Mouse (Mus musculus): Measurements from ENCODE around the gene Mapk3. TPM values are rescaled to one million over a fixed set of nuclear protein-coding genes. Genes with fewer than 3 reads are reported as not detected.
"Not testable (repeated sequence)": the region's sequence is repeated elsewhere in the genome, so short reads cannot be mapped to it uniquely, and the experiment has no call there.

Mapk3 gene
- total and polyA plus RNA-seq, 3 experiments = 22.4 to 48.5 (median 25.3) TPM

DNA sequence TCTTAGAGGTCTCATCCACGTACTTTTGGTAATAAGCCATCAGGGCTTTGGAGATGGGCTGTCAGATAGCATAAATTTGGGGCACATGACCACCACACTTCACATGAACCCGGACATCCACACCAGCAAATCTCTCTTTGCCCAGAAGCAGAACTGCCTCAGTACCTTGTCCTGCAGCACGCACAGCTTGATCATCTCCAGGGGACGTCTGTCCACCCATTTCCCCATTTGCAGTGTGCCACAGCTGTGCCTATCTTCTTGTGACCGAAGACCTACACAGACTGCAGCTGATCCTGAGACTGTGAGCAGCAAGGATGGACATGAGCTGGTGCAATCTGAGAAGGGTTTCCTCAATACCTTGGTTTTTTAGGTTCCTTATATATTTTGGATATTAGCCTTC lies 33.7 kb upstream of the Mapk3 start:
- Histone ChIP-seq H3K4me1 (ENCODE audit: control insufficient read depth in 1 of 2, insufficient read depth in 2 of 2) (peaks cover 4 to 21% of the 10 kb centered on the region in 2 experiments), H3K27me3 (replicated peaks) (no peaks in the 10 kb centered on the region), H3K9ac (ENCODE audit: insufficient read depth, low read depth) (no peak overlapping the region), H3K79me2 (replicated peaks; ENCODE audit: control insufficient read depth, extremely low read depth, insufficient read depth, poor library complexity, severe bottlenecking) (no peaks in the 10 kb centered on the region), H3K4me3 (replicated peaks in 1 of 3; ENCODE audit: low read depth in 2 of 3, low read length in 2 of 3, poor library complexity in 1 of 3) (no peak overlapping the region), H3K36me3 (replicated peaks in 1 of 2; ENCODE audit: control insufficient read depth in 1 of 2, insufficient read depth in 1 of 2, low read length in 1 of 2) (no peaks in the 10 kb centered on the region), H3K9me3 (replicated peaks; ENCODE audit: low read length) (peaks cover 2% of the 10 kb centered on the region), H3K27ac (ENCODE audit: insufficient read depth, low read depth) (no peak overlapping the region), H3K4me2 (ENCODE audit: insufficient read depth, low read depth, poor library complexity, severe bottlenecking) (no peak overlapping the region)
- TF ChIP-seq USF2 (conservative IDR thresholded peaks at IDR 0.05; ENCODE audit: low read depth, low read length) = no peak
- no peak for TF ChIP-seq USF1 (IDR thresholded peaks at IDR 0.05; ENCODE audit: low read depth, low read length)
- TF ChIP-seq KAT2A (IDR thresholded peaks at IDR 0.05; ENCODE audit: insufficient replicate concordance, low read length) = no peak
- no peak for TF ChIP-seq GABPA (IDR thresholded peaks at IDR 0.05; ENCODE audit: insufficient replicate concordance, low read depth, low read length)
- no peak for TF ChIP-seq TCF12 (IDR thresholded peaks at IDR 0.05; ENCODE audit: low read depth, low read length)
- TF ChIP-seq ELF1 (IDR thresholded peaks at IDR 0.05; ENCODE audit: low read depth, low read length) = no peak
- TF ChIP-seq RAD21 (IDR thresholded peaks at IDR 0.05; ENCODE audit: low read depth, low read length) = no peak
- in situ Hi-C loops (cut with MboI; ENCODE audit: low pct_ligation_motif_present, low pct_unique_long_range_greater_than_20kb, low sequenced_read_pairs) (loop anchor here (10.0 kb wide), 1 partner anchor 939 kb away; no protein-coding TSS in a partner anchor), dilution Hi-C loops (cut with MboI; ENCODE audit: extremely low pct_ligation_motif_present, extremely low pct_unique_long_range_greater_than_20kb, low sequenced_read_pairs) (no loop called here)
- no peak for DNase-seq (ENCODE audit: extremely low read depth)

DNA sequence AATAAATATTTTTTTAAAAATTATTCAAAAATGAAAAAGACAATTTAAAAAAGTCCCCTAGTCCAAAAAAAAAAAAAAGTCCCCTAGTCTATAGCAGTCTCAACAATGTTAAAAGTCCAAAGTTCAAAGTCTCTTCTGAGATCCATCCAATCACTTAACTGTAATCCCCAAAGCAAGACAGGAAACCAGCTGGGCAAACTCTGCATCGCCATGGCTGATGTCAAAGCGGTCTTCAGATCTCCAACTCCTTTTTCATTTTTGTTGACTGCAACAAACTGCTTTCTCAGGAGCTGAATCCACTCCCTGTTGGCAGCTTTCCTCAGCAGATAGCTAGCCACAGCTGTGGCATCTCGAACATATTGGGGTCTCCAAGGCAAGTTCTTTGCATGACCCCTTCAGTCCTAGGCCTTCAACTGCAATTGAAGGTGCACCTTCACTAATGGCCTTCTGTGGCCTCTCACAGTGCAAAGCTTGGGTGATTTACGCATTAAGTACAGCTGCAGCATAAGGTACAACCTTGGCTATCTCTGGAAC lies 29.1 kb upstream of the Mapk3 start:
- DNase-seq (ENCODE audit: extremely low read depth); H3K4me2 ChIP-seq (ENCODE audit: insufficient read depth, low read depth, poor library complexity, severe bottlenecking); H3K9ac ChIP-seq (ENCODE audit: insufficient read depth, low read depth); H3K27me3 ChIP-seq (replicated peaks); in situ Hi-C loops (cut with MboI; ENCODE audit: low pct_ligation_motif_present, low pct_unique_long_range_greater_than_20kb, low sequenced_read_pairs); H3K9me3 ChIP-seq (replicated peaks; ENCODE audit: low read length); dilution Hi-C loops (cut with MboI; ENCODE audit: extremely low pct_ligation_motif_present, extremely low pct_unique_long_range_greater_than_20kb, low sequenced_read_pairs); H3K4me3 ChIP-seq (replicated peaks in 1 of 3; ENCODE audit: low read depth in 2 of 3, low read length in 2 of 3, poor library complexity in 1 of 3); H3K27ac ChIP-seq (ENCODE audit: insufficient read depth, low read depth); H3K79me2 ChIP-seq (replicated peaks; ENCODE audit: control insufficient read depth, extremely low read depth, insufficient read depth, poor library complexity, severe bottlenecking); H3K36me3 ChIP-seq (replicated peaks in 1 of 2; ENCODE audit: control insufficient read depth in 1 of 2, insufficient read depth in 1 of 2, low read length in 1 of 2): not testable (repeated sequence)
- H3K4me1 ChIP-seq (ENCODE audit: control insufficient read depth in 1 of 2, insufficient read depth in 2 of 2) = peaks cover 2 to 20% of the 10 kb centered on the region in 2 experiments; a peak in 3 of 4 replicates

DNA sequence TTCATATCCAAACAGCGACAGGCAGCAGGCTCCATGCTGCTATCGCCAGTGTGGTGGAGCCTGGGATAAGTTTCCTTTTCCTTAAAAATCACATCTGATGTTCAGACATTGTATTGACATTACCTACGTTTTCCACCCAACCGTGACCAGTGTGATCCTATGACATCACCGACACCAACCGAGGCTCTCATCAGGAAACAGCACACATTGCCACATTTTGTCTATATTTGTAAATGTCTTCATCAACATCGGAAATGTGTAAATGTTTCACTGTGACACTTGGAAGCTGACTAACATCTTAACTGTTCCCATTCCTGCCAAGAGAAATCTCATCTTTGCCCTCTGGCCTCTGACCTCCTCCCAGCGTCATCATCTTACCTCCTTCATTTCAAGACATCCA lies 23.3 kb upstream of the Mapk3 start:
- DNase-seq (ENCODE audit: extremely low read depth) = no peak
- in situ Hi-C loops (cut with MboI; ENCODE audit: low pct_ligation_motif_present, low pct_unique_long_range_greater_than_20kb, low sequenced_read_pairs) = no loop called here
- dilution Hi-C loops (cut with MboI; ENCODE audit: extremely low pct_ligation_motif_present, extremely low pct_unique_long_range_greater_than_20kb, low sequenced_read_pairs) = no loop called here
- no peaks in the 10 kb centered on the region for H3K79me2 ChIP-seq (replicated peaks; ENCODE audit: control insufficient read depth, extremely low read depth, insufficient read depth, poor library complexity, severe bottlenecking)
- TF ChIP-seq SIN3A (IDR thresholded peaks at IDR 0.05; ENCODE audit: low read length) (no peak), ETS1 (conservative IDR thresholded peaks at IDR 0.05; ENCODE audit: low read depth, low read length) (no peak), TBP (conservative IDR thresholded peaks at IDR 0.05; ENCODE audit: low read depth, low read length) (no peak), PAX5 (IDR thresholded peaks at IDR 0.05; ENCODE audit: low read length) (no peak), IRF4 (IDR thresholded peaks at IDR 0.05; ENCODE audit: low read depth, low read length) (no peak), NELFE (IDR thresholded peaks at IDR 0.05; ENCODE audit: low read depth, low read length) (no peak), MEF2A (IDR thresholded peaks at IDR 0.05; ENCODE audit: borderline replicate concordance, low read depth, low read length) (no peak), MAFK (IDR thresholded peaks at IDR 0.05; ENCODE audit: insufficient replicate concordance, low read length) (no peak), ZC3H11A (IDR thresholded peaks at IDR 0.05; ENCODE audit: low read depth, low read length) (no peak)
- no peak overlapping the region for H3K4me2 ChIP-seq (ENCODE audit: insufficient read depth, low read depth, poor library complexity, severe bottlenecking)
- H3K4me1 ChIP-seq (ENCODE audit: control insufficient read depth in 1 of 2, insufficient read depth in 2 of 2) = peaks cover under 1 to 3% of the 10 kb centered on the region in 2 experiments; a peak in 2 of 4 replicates
- no peak overlapping the region for H3K9ac ChIP-seq (ENCODE audit: insufficient read depth, low read depth)
- no peak overlapping the region for H3K4me3 ChIP-seq (replicated peaks in 1 of 3; ENCODE audit: low read depth in 2 of 3, low read length in 2 of 3, poor library complexity in 1 of 3)
- H3K36me3 ChIP-seq (replicated peaks in 1 of 2; ENCODE audit: control insufficient read depth in 1 of 2, insufficient read depth in 1 of 2, low read length in 1 of 2) = no peaks in the 10 kb centered on the region
- H3K27ac ChIP-seq (ENCODE audit: insufficient read depth, low read depth) = no peak overlapping the region
- no peaks in the 10 kb centered on the region for H3K27me3 ChIP-seq (replicated peaks)
- no peaks in the 10 kb centered on the region for H3K9me3 ChIP-seq (replicated peaks; ENCODE audit: low read length)
